Mouse (Mus musculus) MEL (cell line): ENCODE measurements at regions not wholly inside any gene's neighbourhood (a gene's known extent, or its start where the extent isn't known, plus 50 kb on each side); places are given as distances from the start of the nearest gene placed in this dataset.

Experiments used
- DNase-seq: peaks from one replicate; pipeline ENCODE4 v3.0.0; 2011; ENCODE audit warnings: low read depth, low spot score
- H3K27ac ChIP-seq: 2 replicates; pipeline ENCODE4 v1.5.1; 2012; ENCODE audit warnings: low read depth, mild to moderate bottlenecking, control low read depth, low read length, moderate library complexity; ENCODE audit not compliant: control insufficient read depth
- H3K27me3 ChIP-seq, 2 experiments: fragments of 150-350 bp in 1 of 2; sonication (generic) in 1 of 2; 2 replicates each; pipeline ENCODE4 v1.6.1; 2012; ENCODE audit warnings: low read length in 2 of 2, mild to moderate bottlenecking in 2 of 2, improper control_type of control experiment in 1 of 2, moderate library complexity in 1 of 2; ENCODE audit not compliant: insufficient read depth in 2 of 2, control insufficient read depth in 1 of 2
- H3K36me3 ChIP-seq, 2 experiments: 2 replicates each; pipeline ENCODE4 v1.6.1; 2012 to 2014; ENCODE audit warnings: low read length in 2 of 2, improper control_type of control experiment in 1 of 2, inconsistent platforms in 1 of 2, mild to moderate bottlenecking in 1 of 2; ENCODE audit not compliant: insufficient read depth in 2 of 2, control insufficient read depth in 1 of 2
- H3K4me1 ChIP-seq, 2 experiments: fragments of 150-350 bp in 1 of 2; sonication (generic) in 1 of 2; 2 replicates each; pipeline ENCODE4 v1.6.1; 2012; ENCODE audit warnings: low read length in 2 of 2, improper control_type of control experiment in 1 of 2, mild to moderate bottlenecking in 1 of 2; ENCODE audit not compliant: insufficient read depth in 2 of 2, control insufficient read depth in 1 of 2
- H3K4me3 ChIP-seq, 2 experiments: fragments of 150-350 bp in 1 of 2; sonication (generic) in 1 of 2; 2 replicates each; pipeline ENCODE4 v1.5.1; 2012; ENCODE audit warnings: low read depth in 2 of 2, low read length in 2 of 2, mild to moderate bottlenecking in 2 of 2, moderate library complexity in 2 of 2, control low read depth in 1 of 2, improper control_type of control experiment in 1 of 2; ENCODE audit not compliant: control insufficient read depth in 1 of 2, insufficient read depth in 1 of 2
- H3K79me2 ChIP-seq: 2 replicates; pipeline ENCODE4 v1.6.1; 2012; ENCODE audit warnings: mild to moderate bottlenecking, low read length, moderate library complexity; ENCODE audit not compliant: control insufficient read depth, poor library complexity, insufficient read depth
- H3K9ac ChIP-seq: 2 replicates; pipeline ENCODE4 v1.6.1; 2012; ENCODE audit warnings: low read depth, mild to moderate bottlenecking, control low read depth, low read length, moderate library complexity; ENCODE audit not compliant: control insufficient read depth, poor library complexity, severe bottlenecking
- H3K9me3 ChIP-seq: fragments of 150-350 bp; sonication (generic); replicated peaks from 2 replicates; pipeline ENCODE4 v1.6.1; 2012; ENCODE audit warnings: mild to moderate bottlenecking, low read length, improper control_type of control experiment, moderate library complexity; ENCODE audit not compliant: insufficient read depth
- BHLHE40 ChIP-seq: IDR thresholded peaks from 2 replicates; pipeline ENCODE4 v1.6.1; 2012; ENCODE audit warnings: low read depth, mild to moderate bottlenecking, inconsistent platforms, low read length, improper control_type of control experiment, borderline replicate concordance
- HCFC1 ChIP-seq: IDR thresholded peaks from 2 replicates; pipeline ENCODE4 v1.6.1; 2012; ENCODE audit warnings: low read depth, mild to moderate bottlenecking, inconsistent platforms, low read length, improper control_type of control experiment, moderate library complexity
- MAFK ChIP-seq: IDR thresholded peaks from 2 replicates; pipeline ENCODE4 v1.6.1; 2011; ENCODE audit warnings: low read depth, mild to moderate bottlenecking, low read length, improper control_type of control experiment, borderline replicate concordance
- MYB ChIP-seq: IDR thresholded peaks from 2 replicates; pipeline ENCODE4 v1.6.1; 2011; ENCODE audit warnings: mild to moderate bottlenecking, low read depth, low read length, improper control_type of control experiment
- NRF1 ChIP-seq: IDR thresholded peaks from 2 replicates; pipeline ENCODE4 v1.6.1; 2014; ENCODE audit warnings: low read depth, mild to moderate bottlenecking, inconsistent platforms, low read length, improper control_type of control experiment, moderate library complexity; ENCODE audit not compliant: poor library complexity, insufficient read depth, severe bottlenecking
- RAD21 ChIP-seq: IDR thresholded peaks from 2 replicates; pipeline ENCODE4 v1.6.1; 2011; ENCODE audit warnings: mild to moderate bottlenecking, low read depth, low read length, improper control_type of control experiment
- RCOR1 ChIP-seq: IDR thresholded peaks from 2 replicates; pipeline ENCODE4 v1.6.1; 2012; ENCODE audit warnings: low read depth, mild to moderate bottlenecking, inconsistent platforms, low read length, improper control_type of control experiment
- TAL1 ChIP-seq: IDR thresholded peaks from 2 replicates; pipeline ENCODE4 v1.6.1; 2012; ENCODE audit warnings: mild to moderate bottlenecking, inconsistent platforms, low read length, moderate library complexity, mixed read lengths
- USF1 ChIP-seq: IDR thresholded peaks from 2 replicates; pipeline ENCODE4 v1.6.1; 2014; ENCODE audit warnings: low read depth, mild to moderate bottlenecking, inconsistent platforms, low read length, improper control_type of control experiment, moderate library complexity
- ZKSCAN1 ChIP-seq: IDR thresholded peaks from 2 replicates; pipeline ENCODE4 v1.6.1; 2012; ENCODE audit warnings: low read depth, mild to moderate bottlenecking, inconsistent platforms, low read length, improper control_type of control experiment, moderate library complexity

GRCm38 (mm10) chr19:56131556-56131955 lies 155.4 kb upstream of the Habp2 start:
- no peak for DNase-seq
- peaks cover 10 to 23% of the 10 kb centered on the region in 2 experiments for H3K27me3 ChIP-seq

GRCm38 (mm10) chr19:56132911-56133562 lies 153.9 kb upstream of the Habp2 start:
- no peaks in the 10 kb centered on the region for H3K4me1 ChIP-seq
- no peaks in the 10 kb centered on the region for H3K36me3 ChIP-seq
- H3K9me3 ChIP-seq, result no peaks in the 10 kb centered on the region
- DNase-seq, result no peak
- no peak overlapping the region for H3K9ac ChIP-seq
- no peak overlapping the region for H3K27ac ChIP-seq
- H3K27me3 ChIP-seq, result peaks cover 11 to 23% of the 10 kb centered on the region in 2 experiments
- H3K4me3 ChIP-seq, result no peak overlapping the region
- no peak for TF ChIP-seq MYB
- no peaks in the 10 kb centered on the region for H3K79me2 ChIP-seq

More at GRCm38 (mm10) chr19:56131556-56131955, 155.4 kb upstream of the Habp2 start:
- H3K4me3 ChIP-seq, result no peak overlapping the region
- no peak overlapping the region for H3K27ac ChIP-seq
- TF ChIP-seq RAD21, result no peak
- TF ChIP-seq NRF1, result no peak
- no peaks in the 10 kb centered on the region for H3K4me1 ChIP-seq
- H3K79me2 ChIP-seq, result no peaks in the 10 kb centered on the region
- no peaks in the 10 kb centered on the region for H3K9me3 ChIP-seq
- no peaks in the 10 kb centered on the region for H3K36me3 ChIP-seq
- H3K9ac ChIP-seq, result no peak overlapping the region

GRCm38 (mm10) chr19:56133565-56133964 lies 153.4 kb upstream of the Habp2 start:
- Histone ChIP-seq H3K36me3 (no peaks in the 10 kb centered on the region), H3K27ac (no peak overlapping the region), H3K9ac (no peak overlapping the region), H3K4me3 (no peak overlapping the region), H3K27me3 (peaks cover 12 to 20% of the 10 kb centered on the region in 2 experiments), H3K9me3 (no peaks in the 10 kb centered on the region), H3K4me1 (no peaks in the 10 kb centered on the region), H3K79me2 (no peaks in the 10 kb centered on the region)
- TF ChIP-seq MAFK (no peak), TAL1 (no peak), HCFC1 (no peak), BHLHE40 (no peak), ZKSCAN1 (no peak), RCOR1 (no peak), USF1 (no peak), RAD21 (no peak)
- no peak for DNase-seq
